Mouse (Mus musculus) bone marrow macrophage, adult 2 months (primary cell): ENCODE measurements around the gene Gba2.

Experiments used
- CTCF ChIP-seq: IDR thresholded peaks from 2 replicates; pipeline ENCODE4 v1.5.1; 2012; ENCODE audit warnings: low read depth, mild to moderate bottlenecking, low read length, moderate library complexity
- POLR2A ChIP-seq: IDR thresholded peaks from 2 replicates; pipeline ENCODE4 v1.6.1; 2012; ENCODE audit warnings: mild to moderate bottlenecking, low read depth, low read length, borderline replicate concordance

- TF ChIP-seq CTCF (no peak), POLR2A (no peak)
These were observed 17.2 kb downstream of the Gba2 start for GRCm38 (mm10) chr4:43561436-43561996.
